Mouse (Mus musculus): ENCODE data around the gene Zbbx.
A peak's percentile ranks its signal among the peaks of the same experiment; 100 is the strongest.

Gene Zbbx

GRCm38 (mm10) chr3:75164838-75165496, at the start of gene Zbbx:
Gene Zbbx, minus strand, starts transcription at chr3:75165034.
- peak; percentile 11 to 48 for DNase-seq (ENCODE audit: low spot score in 2 of 2)

GRCm38 (mm10) chr3:75202808-75203503, 38.1 kb upstream of the Zbbx start:
- DNase-seq (ENCODE audit: low spot score in 2 of 2): peak; percentile 10 to 31

GRCm38 (mm10) chr3:75182606-75183005, 17.8 kb upstream of the Zbbx start:
- DNase-seq (ENCODE audit: low spot score in 2 of 2): no peak

GRCm38 (mm10) chr3:75141876-75142275, 23.0 kb downstream of the Zbbx start:
- DNase-seq (ENCODE audit: low spot score in 2 of 2): no peak

GRCm38 (mm10) chr3:75104867-75105266, 60.0 kb downstream of the Zbbx start:
- DNase-seq (ENCODE audit: low spot score in 2 of 2): no peak

GRCm38 (mm10) chr3:75085762-75086161, 79.1 kb downstream of the Zbbx start:
- no peak for DNase-seq (ENCODE audit: low spot score in 2 of 2)

GRCm38 (mm10) chr3:75078906-75079305, 85.9 kb downstream of the Zbbx start:
- DNase-seq (ENCODE audit: low spot score in 2 of 2): no peak

GRCm38 (mm10) chr3:75009701-75010100, 155.1 kb downstream of the Zbbx start:
- DNase-seq (ENCODE audit: low spot score in 2 of 2): no peak
